Mouse (Mus musculus) spleen, adult 12 weeks (tissue): ENCODE measurements around the gene Btbd35f18.
"Not testable (repeated sequence)": the region's sequence is repeated elsewhere in the genome, so short reads cannot be mapped to it uniquely, and the experiment has no call there.

Experiments
- DNase-seq: peaks from one replicate; pipeline ENCODE4 v3.0.0; 2022; ENCODE audit warnings: low spot score

The Btbd35f18 gene

DNA sequence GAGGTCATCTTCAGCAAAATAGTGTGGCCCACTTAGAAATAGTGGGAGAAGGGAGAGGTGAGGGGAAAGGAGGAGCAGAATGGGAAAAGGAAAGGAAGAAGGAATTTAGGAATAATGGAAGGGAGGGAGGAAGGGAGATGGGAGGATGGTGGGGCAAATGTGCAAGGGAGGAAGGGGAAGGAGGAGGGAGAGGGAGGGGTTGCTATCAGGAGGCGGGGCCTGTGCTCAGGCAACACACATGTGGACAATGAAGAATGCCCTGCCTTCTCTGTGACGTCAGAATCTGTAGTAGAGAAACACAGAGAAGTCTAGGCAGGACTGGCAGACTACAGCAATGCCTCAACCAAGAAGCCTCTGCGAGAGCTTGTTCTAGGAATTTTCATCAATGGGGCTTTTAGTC, at the start of gene Btbd35f18:
Btbd35f18 (plus strand) TSS at position 301 of the 400 bp plus-strand sequence.
- not testable (repeated sequence) for DNase-seq
